Mouse (Mus musculus): ENCODE measurements around the gene Prkch.
A peak's percentile ranks its signal among the peaks of the same experiment; 100 is the strongest.
"Not testable (repeated sequence)": the region's sequence is repeated elsewhere in the genome, so short reads cannot be mapped to it uniquely, and the experiment has no call there.

Gene Prkch

GRCm38 (mm10) chr12:73584610-73585240 lies at the start of gene Prkch:
Gene Prkch (plus strand): TSS chr12:73584796.
- DNase-seq (ENCODE audit: low spot score in 2 of 2) = peak; percentile 35 to 71

- DNase-seq (ENCODE audit: low spot score in 2 of 2) = no peak
Observed at GRCm38 (mm10) chr12:73537499-73538138, 47.0 kb upstream of the Prkch start.

GRCm38 (mm10) chr12:73538139-73538508 lies 46.5 kb upstream of the Prkch start:
- not testable (repeated sequence) for DNase-seq (ENCODE audit: low spot score in 2 of 2)

- DNase-seq (ENCODE audit: low spot score in 2 of 2) = no peak
Observed at GRCm38 (mm10) chr12:73539151-73539550, 45.4 kb upstream of the Prkch start.

- no peak for DNase-seq (ENCODE audit: low spot score in 2 of 2)
Observed at GRCm38 (mm10) chr12:73540402-73540801, 44.2 kb upstream of the Prkch start.

GRCm38 (mm10) chr12:73543191-73543590 lies 41.4 kb upstream of the Prkch start:
- DNase-seq (ENCODE audit: low spot score in 2 of 2) = no peak

- DNase-seq (ENCODE audit: low spot score in 2 of 2) = no peak
Observed at GRCm38 (mm10) chr12:73544736-73545671, 39.6 kb upstream of the Prkch start.

- no peak for DNase-seq (ENCODE audit: low spot score in 2 of 2)
Observed at GRCm38 (mm10) chr12:73545672-73546085, 38.9 kb upstream of the Prkch start.

- no peak for DNase-seq (ENCODE audit: low spot score in 2 of 2)
Observed at GRCm38 (mm10) chr12:73546086-73546711, 38.4 kb upstream of the Prkch start, which contains the start of gene Tmem30b. Gene Tmem30b (minus strand): TSS chr12:73546392.

GRCm38 (mm10) chr12:73547646-73548045 lies 37.0 kb upstream of the Prkch start:
- DNase-seq (ENCODE audit: low spot score in 2 of 2) = no peak

GRCm38 (mm10) chr12:73548259-73548658 lies 36.3 kb upstream of the Prkch start:
- DNase-seq (ENCODE audit: low spot score in 2 of 2) = no peak

- peak; percentile 25 to 52 for DNase-seq (ENCODE audit: low spot score in 2 of 2)
Observed at GRCm38 (mm10) chr12:73554155-73554554, 30.4 kb upstream of the Prkch start.

GRCm38 (mm10) chr12:73558525-73559195 lies 25.9 kb upstream of the Prkch start:
- DNase-seq (ENCODE audit: low spot score in 2 of 2) = peak in 1 of 2 experiments; percentile 17

GRCm38 (mm10) chr12:73560091-73560490 lies 24.5 kb upstream of the Prkch start:
- DNase-seq (ENCODE audit: low spot score in 2 of 2) = no peak

GRCm38 (mm10) chr12:73563122-73563521 lies 21.5 kb upstream of the Prkch start:
- not testable (repeated sequence) for DNase-seq (ENCODE audit: low spot score in 2 of 2)

- no peak for DNase-seq (ENCODE audit: low spot score in 2 of 2)
Observed at GRCm38 (mm10) chr12:73564176-73564575, 20.4 kb upstream of the Prkch start.

- no peak for DNase-seq (ENCODE audit: low spot score in 2 of 2)
Observed at GRCm38 (mm10) chr12:73564795-73565619, 19.6 kb upstream of the Prkch start.

GRCm38 (mm10) chr12:73565620-73565969 lies 19.0 kb upstream of the Prkch start:
- no peak for DNase-seq (ENCODE audit: low spot score in 2 of 2)

GRCm38 (mm10) chr12:73574632-73575031 lies 10.0 kb upstream of the Prkch start:
- no peak for DNase-seq (ENCODE audit: low spot score in 2 of 2)

- no peak for DNase-seq (ENCODE audit: low spot score in 2 of 2)
Observed at GRCm38 (mm10) chr12:73578141-73578540, 6.5 kb upstream of the Prkch start.

All from frontal cortex, postnatal 10 days (tissue).